Mouse (Mus musculus): ENCODE results near the gene Psma3. TPM values are rescaled to one million over a fixed set of nuclear protein-coding genes. Genes with fewer than 3 reads are reported as not detected.
"Not testable (repeated sequence)": the region's sequence is repeated elsewhere in the genome, so short reads cannot be mapped to it uniquely, and the experiment has no call there.

Psma3 gene
- polyA plus RNA-seq, 1 experiment: 44.9 TPM

GRCm38 (mm10) chr12:71015363-71016210 lies 41.2 kb downstream of the Psma3 start, which contains the start of gene Arid4a:
TSS of gene Arid4a (plus strand) at chr12:71015990.
- Histone ChIP-seq H3K36me3 (ENCODE audit: control insufficient read depth, insufficient read depth, low read length) (peaks cover 3% of the 10 kb centered on the region; the same call in 1 of the 2 replicates), H3K27ac (ENCODE audit: insufficient read depth, low read depth, low read length) (peak within 1 kb of the TSS; percentile 96), H3K4me1 (ENCODE audit: control insufficient read depth, insufficient read depth, low read length) (peaks cover 6% of the 10 kb centered on the region; the same call in 1 of the 2 replicates), H3K4me3 (ENCODE audit: insufficient read depth, low read depth, low read length) (peak within 1 kb of the TSS; percentile 81), H3K27me3 (replicated peaks; ENCODE audit: control insufficient read depth, insufficient read depth, low read length) (no peaks in the 10 kb centered on the region)
- peak; percentile 100 for DNase-seq
- TF ChIP-seq POLR2A (IDR thresholded peaks at IDR 0.05; ENCODE audit: low read depth, low read length): peak; percentile 90
- no peak for TF ChIP-seq CTCF (conservative IDR thresholded peaks at IDR 0.05; ENCODE audit: insufficient read depth, insufficient read length, low read depth, low read length)
- under 1% methylated on average over 61 of the region's 61 CpGs for WGBS

DNA sequence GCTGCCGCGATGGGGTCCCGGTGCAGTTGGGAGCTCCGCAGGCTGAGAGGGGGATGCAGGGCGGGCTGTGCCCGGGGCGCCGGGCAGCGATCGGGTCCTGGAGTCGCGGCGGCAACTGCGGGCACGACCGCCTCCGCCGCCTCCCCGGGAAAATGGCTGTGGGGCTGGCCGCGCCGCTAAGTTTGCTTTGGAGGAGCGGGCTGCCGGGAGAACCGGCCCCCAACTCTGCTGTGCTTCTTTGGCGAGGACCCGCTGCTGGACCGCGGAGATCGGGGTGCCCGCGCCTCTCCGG lies 41.7 kb downstream of the Psma3 start:
- WGBS: under 1% methylated on average over 33 of the region's 33 CpGs
- TF ChIP-seq POLR2A (IDR thresholded peaks at IDR 0.05; ENCODE audit: low read depth, low read length): no peak
- TF ChIP-seq CTCF (conservative IDR thresholded peaks at IDR 0.05; ENCODE audit: insufficient read depth, insufficient read length, low read depth, low read length): no peak

GRCm38 (mm10) chr12:71016503-71017241 lies 42.3 kb downstream of the Psma3 start:
- peak overlapping the region; percentile 78 for H3K4me3 ChIP-seq (ENCODE audit: insufficient read depth, low read depth, low read length)
- H3K36me3 ChIP-seq (ENCODE audit: control insufficient read depth, insufficient read depth, low read length): peaks cover 4% of the 10 kb centered on the region; the same call in 1 of the 2 replicates
- H3K27ac ChIP-seq (ENCODE audit: insufficient read depth, low read depth, low read length): peak overlapping the region; percentile 54
- no peaks in the 10 kb centered on the region for H3K27me3 ChIP-seq (replicated peaks; ENCODE audit: control insufficient read depth, insufficient read depth, low read length)
- 5% methylated on average over 78 of the region's 82 CpGs for WGBS
- peak; percentile 59 for DNase-seq
- peaks cover 6% of the 10 kb centered on the region; the same call in 1 of the 2 replicates for H3K4me1 ChIP-seq (ENCODE audit: control insufficient read depth, insufficient read depth, low read length)
- no peak for TF ChIP-seq POLR2A (IDR thresholded peaks at IDR 0.05; ENCODE audit: low read depth, low read length)
- no peak for TF ChIP-seq CTCF (conservative IDR thresholded peaks at IDR 0.05; ENCODE audit: insufficient read depth, insufficient read length, low read depth, low read length)

More for the DNA sequence above, 41.7 kb downstream of the Psma3 start:
- peak overlapping the region; percentile 78 for H3K4me3 ChIP-seq (ENCODE audit: insufficient read depth, low read depth, low read length)
- H3K4me1 ChIP-seq (ENCODE audit: control insufficient read depth, insufficient read depth, low read length): peaks cover 6% of the 10 kb centered on the region; the same call in 1 of the 2 replicates
- no peak for DNase-seq
- H3K27me3 ChIP-seq (replicated peaks; ENCODE audit: control insufficient read depth, insufficient read depth, low read length): no peaks in the 10 kb centered on the region
- peak overlapping the region; percentile 54 for H3K27ac ChIP-seq (ENCODE audit: insufficient read depth, low read depth, low read length)
- H3K36me3 ChIP-seq (ENCODE audit: control insufficient read depth, insufficient read depth, low read length): peaks cover 4% of the 10 kb centered on the region; the same call in 1 of the 2 replicates

DNA sequence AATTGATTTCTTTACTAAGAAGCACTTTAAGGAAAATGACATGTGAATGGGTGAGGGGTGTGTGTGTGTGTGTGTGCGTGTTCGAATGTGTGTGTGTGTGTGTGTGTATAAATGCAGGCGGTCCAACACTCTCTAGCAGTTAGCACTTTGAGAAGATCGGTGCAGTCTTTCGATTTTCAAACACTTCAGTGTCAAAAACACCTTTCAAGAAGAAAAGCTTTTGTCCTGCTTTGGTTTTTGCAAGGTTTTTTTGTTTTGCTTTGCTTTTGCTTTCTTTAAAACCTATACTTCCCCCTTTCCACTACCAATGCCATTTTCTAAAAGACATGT lies 42.8 kb downstream of the Psma3 start:
- WGBS: 1% methylated on average over 5 of the region's 5 CpGs
- Histone ChIP-seq H3K36me3 (ENCODE audit: control insufficient read depth, insufficient read depth, low read length) (peaks cover 6% of the 10 kb centered on the region; the same call in 1 of the 2 replicates), H3K27ac (ENCODE audit: insufficient read depth, low read depth, low read length) (peak overlapping the region; percentile 48; the same call in 1 of the 2 replicates), H3K27me3 (replicated peaks; ENCODE audit: control insufficient read depth, insufficient read depth, low read length) (no peaks in the 10 kb centered on the region), H3K4me3 (ENCODE audit: insufficient read depth, low read depth, low read length) (peak overlapping the region; percentile 78), H3K4me1 (ENCODE audit: control insufficient read depth, insufficient read depth, low read length) (peaks cover 3% of the 10 kb centered on the region; the same call in 1 of the 2 replicates)
- no peak for TF ChIP-seq POLR2A (IDR thresholded peaks at IDR 0.05; ENCODE audit: low read depth, low read length)
- DNase-seq: no peak

GRCm38 (mm10) chr12:71017827-71018226 lies 43.4 kb downstream of the Psma3 start:
- no peaks in the 10 kb centered on the region for H3K27me3 ChIP-seq (replicated peaks; ENCODE audit: control insufficient read depth, insufficient read depth, low read length)
- H3K4me3 ChIP-seq (ENCODE audit: insufficient read depth, low read depth, low read length): no peak overlapping the region
- H3K4me1 ChIP-seq (ENCODE audit: control insufficient read depth, insufficient read depth, low read length): 0 out of 2 replicates have a peak, but pooled peaks cover 2% of the 10 kb centered on the region
- H3K27ac ChIP-seq (ENCODE audit: insufficient read depth, low read depth, low read length): no peak overlapping the region
- TF ChIP-seq POLR2A (IDR thresholded peaks at IDR 0.05; ENCODE audit: low read depth, low read length) (no peak), CTCF (conservative IDR thresholded peaks at IDR 0.05; ENCODE audit: insufficient read depth, insufficient read length, low read depth, low read length) (no peak)
- H3K36me3 ChIP-seq (ENCODE audit: control insufficient read depth, insufficient read depth, low read length): peaks cover 6% of the 10 kb centered on the region; the same call in 1 of the 2 replicates
- WGBS: 50% methylated on average over 10 of the region's 10 CpGs
- no peak for DNase-seq

DNA sequence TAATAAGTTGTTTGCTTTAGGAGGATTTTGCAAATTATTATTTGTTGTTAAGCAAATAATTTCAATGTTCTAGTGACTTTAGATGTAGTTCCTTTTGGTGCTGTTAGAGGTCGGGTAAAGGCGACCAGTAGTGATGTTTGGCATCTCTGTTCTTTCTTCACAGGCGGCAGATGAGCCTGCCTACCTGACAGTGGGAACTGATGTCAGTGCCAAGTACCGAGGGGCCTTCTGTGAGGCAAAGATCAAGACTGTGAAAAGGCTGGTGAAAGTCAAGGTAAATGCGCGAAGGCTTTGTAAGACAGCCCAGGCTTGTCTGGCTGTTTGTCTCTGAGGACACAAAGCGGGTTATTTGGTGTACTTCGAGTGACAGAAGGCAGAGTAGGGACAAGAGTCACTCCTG lies 44.8 kb downstream of the Psma3 start:
- Histone ChIP-seq H3K36me3 (ENCODE audit: control insufficient read depth, insufficient read depth, low read length) (peaks cover 9% of the 10 kb centered on the region), H3K4me3 (ENCODE audit: insufficient read depth, low read depth, low read length) (no peak overlapping the region), H3K27ac (ENCODE audit: insufficient read depth, low read depth, low read length) (no peak overlapping the region), H3K4me1 (ENCODE audit: control insufficient read depth, insufficient read depth, low read length) (0 out of 2 replicates have a peak, but pooled peaks cover 2% of the 10 kb centered on the region), H3K27me3 (replicated peaks; ENCODE audit: control insufficient read depth, insufficient read depth, low read length) (no peaks in the 10 kb centered on the region)
- DNase-seq: no peak
- 78% methylated on average over 8 of the region's 8 CpGs for WGBS
- TF ChIP-seq POLR2A (IDR thresholded peaks at IDR 0.05; ENCODE audit: low read depth, low read length): no peak
- no peak for TF ChIP-seq CTCF (conservative IDR thresholded peaks at IDR 0.05; ENCODE audit: insufficient read depth, insufficient read length, low read depth, low read length)

DNA sequence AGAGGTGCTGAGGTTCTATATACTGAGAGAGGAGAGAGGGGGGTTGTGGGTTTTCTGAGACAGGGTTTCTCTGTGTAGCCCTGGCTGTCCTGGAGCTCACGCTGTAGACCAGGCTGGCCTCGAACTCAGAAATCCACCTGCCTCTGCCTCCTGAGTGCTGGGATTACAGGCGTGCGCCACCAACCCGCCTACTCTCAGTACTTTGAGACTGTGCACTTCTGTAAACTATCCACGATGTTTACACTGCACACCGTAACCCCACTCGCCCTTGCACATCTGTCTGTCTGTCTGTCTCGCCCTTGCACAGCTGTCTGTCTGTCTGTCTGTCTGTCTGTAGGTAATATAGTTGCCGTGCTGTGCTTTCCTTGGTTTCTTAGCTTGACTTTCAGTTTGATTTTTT lies 50.0 kb downstream of the Psma3 start:
- H3K36me3 ChIP-seq (ENCODE audit: control insufficient read depth, insufficient read depth, low read length): peaks cover 12% of the 10 kb centered on the region
- no peak for DNase-seq
- WGBS: 96% methylated on average over 10 of the region's 10 CpGs
- no peaks in the 10 kb centered on the region for H3K27me3 ChIP-seq (replicated peaks; ENCODE audit: control insufficient read depth, insufficient read depth, low read length)
- no peak for TF ChIP-seq CTCF (conservative IDR thresholded peaks at IDR 0.05; ENCODE audit: insufficient read depth, insufficient read length, low read depth, low read length)
- no peak for TF ChIP-seq POLR2A (IDR thresholded peaks at IDR 0.05; ENCODE audit: low read depth, low read length)
- no peaks in the 10 kb centered on the region for H3K4me1 ChIP-seq (ENCODE audit: control insufficient read depth, insufficient read depth, low read length)
- no peak overlapping the region for H3K4me3 ChIP-seq (ENCODE audit: insufficient read depth, low read depth, low read length)
- H3K27ac ChIP-seq (ENCODE audit: insufficient read depth, low read depth, low read length): no peak overlapping the region

GRCm38 (mm10) chr12:71028265-71028664 lies 53.8 kb downstream of the Psma3 start:
- not testable (repeated sequence) for H3K27me3 ChIP-seq (replicated peaks; ENCODE audit: control insufficient read depth, insufficient read depth, low read length); H3K36me3 ChIP-seq (ENCODE audit: control insufficient read depth, insufficient read depth, low read length); H3K4me1 ChIP-seq (ENCODE audit: control insufficient read depth, insufficient read depth, low read length); H3K4me3 ChIP-seq (ENCODE audit: insufficient read depth, low read depth, low read length); DNase-seq; H3K27ac ChIP-seq (ENCODE audit: insufficient read depth, low read depth, low read length)
- WGBS: 92% methylated on average over 8 of the region's 8 CpGs

Data from kidney, adult 2 months (tissue).